Mouse (Mus musculus) embryonic facial prominence, embryonic 11.5 days (tissue): ENCODE results near the gene Nfatc4. TPM values are rescaled to one million over a fixed set of nuclear protein-coding genes. Genes with fewer than 3 reads are reported as not detected.

Experiments used
- polyA plus RNA-seq: library from polyadenylated mRNA; unstranded; fragments of >200 nt; fragmentation: Nextera tagmentation; extraction: Ambion mirVana; gene quantifications from 2 replicates; pipeline ENCODE4 v1.2.1, GENCODE M21; 2014

Gene Nfatc4
- polyA plus RNA-seq, 1 experiment from 2014 or later, result 53.7 TPM

Other genes starting within 250 kb of the Nfatc4 start
- 3.6 and 5.9 TPM in 2 replicates for gene Fitm1, start 247.5 kb upstream of the Nfatc4 start, polyA plus RNA-seq
- 136 and 139 TPM in 2 replicates for gene Psme1, start 245.0 kb upstream of the Nfatc4 start, polyA plus RNA-seq
- 3.8 and 5.3 TPM in 2 replicates for gene Emc9, start 237.8 kb upstream of the Nfatc4 start, polyA plus RNA-seq
- 237 and 259 TPM in 2 replicates for gene Psme2, start 232.0 kb upstream of the Nfatc4 start, polyA plus RNA-seq
- 9.7 and 11.8 TPM in 2 replicates for gene Rnf31, start 231.4 kb upstream of the Nfatc4 start, polyA plus RNA-seq
- 4.9 and 5.2 TPM in 2 replicates for gene Irf9, start 219.6 kb upstream of the Nfatc4 start, polyA plus RNA-seq
- 3.8 and 4.2 TPM in 2 replicates for gene Rec8, start 205.1 kb upstream of the Nfatc4 start, polyA plus RNA-seq
- 85.0 and 86.9 TPM in 2 replicates for gene Ipo4, start 187.2 kb upstream of the Nfatc4 start, polyA plus RNA-seq
- gene Gm49378, start 185.2 kb upstream of the Nfatc4 start, polyA plus RNA-seq, result 2.6 and 3.5 TPM in 2 replicates
- 68.4 and 70.2 TPM in 2 replicates for gene Tm9sf1, start 179.3 kb upstream of the Nfatc4 start, polyA plus RNA-seq
- gene Tssk4, start 173.0 kb upstream of the Nfatc4 start, polyA plus RNA-seq, result 0.38 and 0.84 TPM in 2 replicates
- 62.5 and 63.6 TPM in 2 replicates for gene Mdp1, start 162.6 kb upstream of the Nfatc4 start, polyA plus RNA-seq
- 60.7 and 67.7 TPM in 2 replicates for gene Gmpr2, start 151.2 kb upstream of the Nfatc4 start, polyA plus RNA-seq
- gene Nedd8, start 151.0 kb upstream of the Nfatc4 start, polyA plus RNA-seq, result 622 and 636 TPM in 2 replicates
- 61.3 and 67.7 TPM in 2 replicates for gene Tinf2, start 141.3 kb upstream of the Nfatc4 start, polyA plus RNA-seq
- 1.1 and 1.5 TPM in 2 replicates for gene Tgm1, start 109.2 kb upstream of the Nfatc4 start, polyA plus RNA-seq
- gene Rabggta, start 100.9 kb upstream of the Nfatc4 start, polyA plus RNA-seq, result 19.9 and 21.5 TPM in 2 replicates
- 75.9 and 84.8 TPM in 2 replicates for gene Dhrs1, start 77.5 kb upstream of the Nfatc4 start, polyA plus RNA-seq
- 53.8 and 59.4 TPM in 2 replicates for gene Nop9, start 77.5 kb upstream of the Nfatc4 start, polyA plus RNA-seq
- gene Cideb, start 64.7 kb upstream of the Nfatc4 start, polyA plus RNA-seq, result 0.18 and 0.35 TPM in 2 replicates
- 0.31 and 0.34 TPM in 2 replicates for gene Ltb4r2, start 61.7 kb upstream of the Nfatc4 start, polyA plus RNA-seq
- gene Ltb4r1, start 57.2 kb upstream of the Nfatc4 start, polyA plus RNA-seq, result not detected in 2 replicates
- gene Adcy4, start 39.0 kb upstream of the Nfatc4 start, polyA plus RNA-seq, result 10.6 and 13.0 TPM in 2 replicates
- gene Ripk3, start 34.3 kb upstream of the Nfatc4 start, polyA plus RNA-seq, result 33.7 and 38.8 TPM in 2 replicates
- gene Nynrin, start 30.9 kb downstream of the Nfatc4 start, polyA plus RNA-seq, result 13.6 and 19.4 TPM in 2 replicates
- 0.07 and 0.17 TPM in 2 replicates for gene Cbln3, start 61.2 kb downstream of the Nfatc4 start, polyA plus RNA-seq
- gene Khnyn, start 61.8 kb downstream of the Nfatc4 start, polyA plus RNA-seq, result 10.4 and 11.9 TPM in 2 replicates
- 55.7 and 59.4 TPM in 2 replicates for gene Sdr39u1, start 77.1 kb downstream of the Nfatc4 start, polyA plus RNA-seq
- gene Cma1, start 121.5 kb downstream of the Nfatc4 start, polyA plus RNA-seq, result not detected in 2 replicates
- gene Cma2, start 127.8 kb downstream of the Nfatc4 start, polyA plus RNA-seq, result not detected in 2 replicates
- not detected in 2 replicates for gene Mcpt1, start 194.8 kb downstream of the Nfatc4 start, polyA plus RNA-seq
- not detected in 2 replicates for gene Mcpt9, start 207.4 kb downstream of the Nfatc4 start, polyA plus RNA-seq
- not detected in 2 replicates for gene Mcpt2, start 218.9 kb downstream of the Nfatc4 start, polyA plus RNA-seq
- not detected in 2 replicates for gene Mcpt4, start 239.2 kb downstream of the Nfatc4 start, polyA plus RNA-seq